ENCODE assay signal across 7 mouse cellular contexts in genomic region chr8:119604398-119604803, GRCm38 (mm10). TPM values are rescaled to one million over a fixed set of nuclear protein-coding genes. Genes with fewer than 3 reads are reported as not detected.
DNase-seq lines count a peak whose midpoint lies in the region; ATAC-seq lines count a peak whose summit lies in the region.

No protein-coding gene starts in this region.

- H3K9ac ChIP-seq in forebrain, embryonic 11.5 days (ENCODE audit: low read length), result peak overlapping the region; percentile 88
- H3K9ac ChIP-seq in liver, embryonic 11.5 days (ENCODE audit: low read depth, low read length), result peak overlapping the region; percentile 76

- H3K27ac ChIP-seq in forebrain, embryonic 11.5 days (ENCODE audit: low read depth, low read length), result no peak overlapping the region
- H3K27ac ChIP-seq in liver, embryonic 11.5 days (ENCODE audit: low read depth, low read length), result peak overlapping the region; percentile 60; the same call in 1 of the 2 replicates

- WGBS in forebrain, embryonic 11.5 days, result 42% methylated on average over 12 of the region's 12 CpGs
- WGBS in liver, embryonic 11.5 days, result 25% methylated on average over 12 of the region's 12 CpGs

- no peak for ATAC-seq in forebrain, embryonic 11.5 days (replicated peaks; ENCODE audit: low FRiP score)
- peak; percentile 85 for ATAC-seq in liver, embryonic 11.5 days (replicated peaks; ENCODE audit: low FRiP score)

- peak overlapping the region; percentile 83 for H3K4me2 ChIP-seq in forebrain, embryonic 11.5 days (ENCODE audit: low read depth, low read length, severe bottlenecking)
- H3K4me2 ChIP-seq in liver, embryonic 11.5 days, result peak overlapping the region; percentile 91

- H3K4me1 ChIP-seq in forebrain, embryonic 11.5 days (replicated peaks; ENCODE audit: control insufficient read depth, insufficient read depth, low read length), result peaks cover 6% of the 10 kb centered on the region
- H3K4me1 ChIP-seq in liver, embryonic 11.5 days (replicated peaks; ENCODE audit: control insufficient read depth, insufficient read depth, low read length), result peaks cover 10% of the 10 kb centered on the region

- peak; percentile 38 for DNase-seq in thymus, postnatal 4 days
- DNase-seq in thymus, postnatal 14 days, result no peak
- no peak for DNase-seq in forebrain, embryonic 11.5 days (ENCODE audit: low spot score)
- no peak for DNase-seq in liver, embryonic 11.5 days (ENCODE audit: low spot score)
- DNase-seq in urinary bladder, postnatal 36 days (ENCODE audit: low spot score in 2 of 2), result no peak
- no peak for DNase-seq in cerebellum, postnatal 4 days (ENCODE audit: low spot score in 2 of 2)
- no peak for DNase-seq in frontal cortex, postnatal 10 days (ENCODE audit: low spot score in 2 of 2)

- H3K4me3 ChIP-seq in forebrain, embryonic 11.5 days (ENCODE audit: low read depth, low read length), result peak overlapping the region; percentile 75
- peak overlapping the region; percentile 74 for H3K4me3 ChIP-seq in liver, embryonic 11.5 days (ENCODE audit: low read depth, low read length)

- no peaks in the 10 kb centered on the region; the same call in 1 of the 2 replicates for H3K9me3 ChIP-seq in forebrain, embryonic 11.5 days (ENCODE audit: control insufficient read depth, low read length)
- peaks cover 3% of the 10 kb centered on the region; the same call in 1 of the 2 replicates for H3K9me3 ChIP-seq in liver, embryonic 11.5 days (ENCODE audit: control insufficient read depth, low read length)

- no peaks in the 10 kb centered on the region for H3K27me3 ChIP-seq in forebrain, embryonic 11.5 days (ENCODE audit: control insufficient read depth, insufficient read depth, low read length)
- no peaks in the 10 kb centered on the region for H3K27me3 ChIP-seq in liver, embryonic 11.5 days (replicated peaks; ENCODE audit: control insufficient read depth, insufficient read depth, low read length)

- H3K36me3 ChIP-seq in forebrain, embryonic 11.5 days (ENCODE audit: control insufficient read depth, insufficient read depth, low read length), result peaks cover 3% of the 10 kb centered on the region; the same call in 1 of the 2 replicates
- H3K36me3 ChIP-seq in liver, embryonic 11.5 days (ENCODE audit: control insufficient read depth, insufficient read depth, low read length), result peaks cover 14% of the 10 kb centered on the region

RNA-seq across cellular contexts. Expression of gene Taf1c, which starts 0.6 kb away (rescaled TPM):
- 15.2 and 17.1 TPM in 2 replicates for polyA plus RNA-seq in forebrain, embryonic 11.5 days (2014; fragmentation: Nextera tagmentation; extraction: Ambion mirVana)
- polyA plus RNA-seq in liver, embryonic 11.5 days (2014; fragmentation: Nextera tagmentation; extraction: Ambion mirVana), result 13.9 and 16.5 TPM in 2 replicates

RNA-seq across cellular contexts. Expression of gene Adad2, which starts 8.1 kb away (rescaled TPM):
- polyA plus RNA-seq in forebrain, embryonic 11.5 days (2014; fragmentation: Nextera tagmentation; extraction: Ambion mirVana), result not detected in 2 replicates
- not detected in 2 replicates for polyA plus RNA-seq in liver, embryonic 11.5 days (2014; fragmentation: Nextera tagmentation; extraction: Ambion mirVana)

RNA-seq across cellular contexts. Expression of gene Dnaaf1, which starts 29.4 kb away (rescaled TPM):
- 0.16 TPM in 1 of 2 replicates, not detected in the other for polyA plus RNA-seq in forebrain, embryonic 11.5 days (2014; fragmentation: Nextera tagmentation; extraction: Ambion mirVana)
- polyA plus RNA-seq in liver, embryonic 11.5 days (2014; fragmentation: Nextera tagmentation; extraction: Ambion mirVana), result 0.11 and 0.23 TPM in 2 replicates

RNA-seq across cellular contexts. Expression of gene Hsdl1, which starts 29.4 kb away (rescaled TPM):
- 78.7 and 89.0 TPM in 2 replicates for polyA plus RNA-seq in forebrain, embryonic 11.5 days (2014; fragmentation: Nextera tagmentation; extraction: Ambion mirVana)
- 40.4 and 42.2 TPM in 2 replicates for polyA plus RNA-seq in liver, embryonic 11.5 days (2014; fragmentation: Nextera tagmentation; extraction: Ambion mirVana)

RNA-seq across cellular contexts. Expression of gene Kcng4, which starts 31.1 kb away (rescaled TPM):
- 0.07 TPM in 1 of 2 replicates, not detected in the other for polyA plus RNA-seq in forebrain, embryonic 11.5 days (2014; fragmentation: Nextera tagmentation; extraction: Ambion mirVana)
- not detected in 2 replicates for polyA plus RNA-seq in liver, embryonic 11.5 days (2014; fragmentation: Nextera tagmentation; extraction: Ambion mirVana)
